Mouse (Mus musculus): ENCODE results near the gene Ugt1a8. TPM values are rescaled to one million over a fixed set of nuclear protein-coding genes. Genes with fewer than 3 reads are reported as not detected.
A peak's percentile ranks its signal among the peaks of the same experiment; 100 is the strongest.

The Ugt1a8 gene
- polyA plus RNA-seq, 1 experiment from 2014 or later: not detected

GRCm38 (mm10) chr1:88199996-88200395 lies 112.4 kb downstream of the Ugt1a8 start:
- 67% methylated on average over 2 of the region's 2 CpGs for WGBS
- H3K27ac ChIP-seq (ENCODE audit: low read depth): no peak overlapping the region
- DNase-seq: no peak
- H3K9ac ChIP-seq: no peak overlapping the region
- no peak for ATAC-seq (ENCODE audit: insufficient read depth)
- H3K4me2 ChIP-seq: no peak overlapping the region
- no peak overlapping the region for H3K4me3 ChIP-seq (ENCODE audit: low read depth, low read length)
- TF ChIP-seq CTCF (IDR thresholded peaks at IDR 0.05; ENCODE audit: low read depth): no peak
- peaks cover 9% of the 10 kb centered on the region; the same call in 1 of the 2 replicates for H3K9me3 ChIP-seq (ENCODE audit: low read depth, low read length)
- H3K4me1 ChIP-seq (ENCODE audit: insufficient read depth): no peaks in the 10 kb centered on the region
- no peaks in the 10 kb centered on the region for H3K36me3 ChIP-seq (ENCODE audit: insufficient read depth)
- no peaks in the 10 kb centered on the region for H3K27me3 ChIP-seq (ENCODE audit: insufficient read depth, low read length)

- WGBS: 73% methylated on average over 7 of the region's 7 CpGs
- Histone ChIP-seq H3K9me3 (ENCODE audit: low read depth, low read length) (peaks cover 9% of the 10 kb centered on the region; the same call in 1 of the 2 replicates), H3K4me2 (no peak within 1 kb of the TSS), H3K36me3 (ENCODE audit: insufficient read depth) (no peaks in the 10 kb centered on the region), H3K9ac (no peak within 1 kb of the TSS), H3K27ac (ENCODE audit: low read depth) (no peak within 1 kb of the TSS), H3K27me3 (ENCODE audit: insufficient read depth, low read length) (no peaks in the 10 kb centered on the region), H3K4me1 (ENCODE audit: insufficient read depth) (no peaks in the 10 kb centered on the region), H3K4me3 (ENCODE audit: low read depth, low read length) (no peak within 1 kb of the TSS)
- ATAC-seq (ENCODE audit: insufficient read depth) (no peak), DNase-seq (no peak)
- TF ChIP-seq CTCF (IDR thresholded peaks at IDR 0.05; ENCODE audit: low read depth): no peak
These were observed 112.8 kb downstream of the Ugt1a8 start, which contains the start of gene Ugt1a2 for GRCm38 (mm10) chr1:88200456-88200855. Gene Ugt1a2 (plus strand): TSS chr1:88200601.

DNA sequence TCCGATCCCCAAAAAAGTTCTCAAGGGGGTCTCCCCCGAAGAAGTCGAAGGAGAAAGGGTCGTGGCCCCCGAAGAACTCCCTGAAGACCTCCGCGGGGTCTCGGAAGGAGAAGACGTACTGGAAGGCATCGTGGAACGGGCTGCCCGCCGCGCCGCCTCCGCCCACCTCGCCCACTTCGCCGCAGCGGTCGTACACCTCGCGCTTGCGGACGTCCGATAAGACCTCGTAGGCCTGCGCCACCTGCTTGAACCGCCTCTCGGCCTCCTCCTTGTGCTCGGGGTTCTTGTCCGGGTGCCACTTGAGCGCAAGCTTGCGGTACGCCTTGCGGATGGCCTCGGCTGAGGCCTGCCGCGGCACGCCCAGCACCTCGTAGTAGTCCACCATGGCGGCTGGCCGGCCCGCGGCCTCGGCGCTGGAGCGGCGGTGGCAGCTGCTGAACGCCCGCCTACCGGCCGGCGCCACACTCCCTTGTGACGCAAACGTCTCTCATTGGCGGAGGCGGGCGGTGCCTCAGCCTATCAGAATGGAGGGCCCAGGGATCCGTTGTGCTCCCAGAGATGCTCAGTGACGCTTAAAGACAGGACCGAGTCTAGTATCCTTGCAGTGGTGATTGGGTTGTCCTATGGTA lies 117.8 kb downstream of the Ugt1a8 start, which contains the start of gene Dnajb3:
Gene Dnajb3 (minus strand): TSS at position 489 of the 629 bp plus-strand sequence.
- WGBS: 4% methylated on average over 62 of the region's 62 CpGs
- peak; percentile 99 for ATAC-seq (ENCODE audit: insufficient read depth)
- no peak for TF ChIP-seq CTCF (IDR thresholded peaks at IDR 0.05; ENCODE audit: low read depth)

DNA sequence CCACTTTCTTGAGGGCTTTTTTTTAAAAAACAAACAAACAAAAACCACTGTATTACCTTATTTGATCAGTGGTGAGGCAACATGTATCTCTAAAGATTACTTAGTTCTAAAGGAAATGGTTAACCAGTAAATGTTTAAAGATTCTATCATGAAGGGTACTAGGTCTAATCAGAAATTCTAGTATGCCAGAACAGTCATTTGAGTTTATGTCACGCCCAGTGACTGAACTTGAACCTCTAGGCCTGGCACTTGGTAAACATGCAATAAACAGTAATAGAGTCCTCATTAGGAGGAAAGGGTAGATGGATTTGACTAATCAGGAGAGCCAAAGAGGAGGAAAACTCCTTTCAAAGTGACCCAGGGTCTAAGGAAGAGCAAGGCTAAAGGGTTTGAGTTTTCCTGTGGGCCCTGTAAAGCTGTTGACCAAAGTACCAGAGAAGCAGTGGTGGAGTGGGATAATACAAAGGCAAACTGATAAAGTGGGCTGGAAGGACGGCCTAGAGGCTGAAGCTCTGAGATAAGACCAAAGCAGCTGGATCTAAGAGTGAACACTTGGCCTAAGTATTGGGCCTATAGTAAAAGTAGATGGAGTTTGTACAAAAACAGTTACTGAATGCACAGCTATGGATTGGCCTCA lies 119.3 kb downstream of the Ugt1a8 start:
- H3K4me2 ChIP-seq: no peak overlapping the region
- DNase-seq: no peak
- no peaks in the 10 kb centered on the region for H3K27me3 ChIP-seq (ENCODE audit: insufficient read depth, low read length)
- 68% methylated on average over 2 of the region's 2 CpGs for WGBS
- no peaks in the 10 kb centered on the region for H3K36me3 ChIP-seq (ENCODE audit: insufficient read depth)
- H3K27ac ChIP-seq (ENCODE audit: low read depth): no peak overlapping the region; the same call in 1 of the 2 replicates
- no peak for TF ChIP-seq CTCF (IDR thresholded peaks at IDR 0.05; ENCODE audit: low read depth)
- H3K9ac ChIP-seq: no peak overlapping the region
- peaks cover 17% of the 10 kb centered on the region for H3K9me3 ChIP-seq (ENCODE audit: low read depth, low read length)
- H3K4me1 ChIP-seq (ENCODE audit: insufficient read depth): no peaks in the 10 kb centered on the region
- H3K4me3 ChIP-seq (ENCODE audit: low read depth, low read length): no peak overlapping the region
- ATAC-seq (ENCODE audit: insufficient read depth): no peak

More for the DNA sequence above, 117.8 kb downstream of the Ugt1a8 start, which contains the start of gene Dnajb3:
- DNase-seq: peak; percentile 90
- Histone ChIP-seq H3K9ac (peak within 1 kb of the TSS; percentile 64), H3K4me2 (peak within 1 kb of the TSS; percentile 81), H3K27ac (ENCODE audit: low read depth) (no peak within 1 kb of the TSS), H3K36me3 (ENCODE audit: insufficient read depth) (no peaks in the 10 kb centered on the region), H3K9me3 (ENCODE audit: low read depth, low read length) (peaks cover 9% of the 10 kb centered on the region; the same call in 1 of the 2 replicates), H3K4me1 (ENCODE audit: insufficient read depth) (no peaks in the 10 kb centered on the region), H3K4me3 (ENCODE audit: low read depth, low read length) (peak within 1 kb of the TSS; percentile 44), H3K27me3 (ENCODE audit: insufficient read depth, low read length) (no peaks in the 10 kb centered on the region)

GRCm38 (mm10) chr1:88211812-88212211 lies 124.2 kb downstream of the Ugt1a8 start, which contains the start of gene Ugt1a1:
Gene Ugt1a1 (plus strand): TSS chr1:88211959.
- H3K36me3 ChIP-seq (ENCODE audit: insufficient read depth): no peaks in the 10 kb centered on the region
- ATAC-seq (ENCODE audit: insufficient read depth): no peak

DNA sequence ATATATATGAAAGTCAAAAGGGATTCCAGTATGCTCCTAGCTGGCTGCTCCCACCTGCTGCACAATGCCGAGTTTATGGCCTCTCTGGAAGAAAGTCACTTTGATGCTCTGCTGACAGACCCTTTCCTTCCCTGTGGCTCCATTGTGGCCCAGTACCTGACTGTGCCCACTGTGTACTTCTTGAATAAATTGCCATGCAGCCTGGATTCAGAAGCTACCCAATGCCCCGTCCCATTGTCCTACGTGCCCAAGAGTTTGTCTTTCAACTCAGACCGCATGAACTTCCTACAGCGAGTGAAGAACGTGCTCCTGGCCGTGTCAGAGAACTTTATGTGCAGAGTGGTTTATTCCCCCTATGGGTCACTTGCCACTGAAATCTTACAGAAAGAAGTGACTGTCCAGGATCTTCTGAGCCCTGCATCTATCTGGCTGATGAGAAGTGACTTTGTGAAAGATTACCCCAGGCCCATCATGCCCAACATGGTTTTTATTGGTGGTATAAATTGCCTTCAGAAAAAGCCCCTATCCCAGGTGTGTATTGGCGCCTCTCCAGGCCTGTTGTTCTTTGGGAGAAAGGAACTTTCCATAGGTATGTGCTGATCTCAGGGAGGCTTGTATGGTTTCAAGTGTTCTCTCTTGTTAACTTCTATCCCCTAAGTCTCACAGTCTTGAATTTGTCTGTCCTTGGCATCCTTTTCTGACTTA lies 124.9 kb downstream of the Ugt1a8 start:
- TF ChIP-seq CTCF (IDR thresholded peaks at IDR 0.05; ENCODE audit: low read depth): no peak
- Histone ChIP-seq H3K36me3 (ENCODE audit: insufficient read depth) (no peaks in the 10 kb centered on the region), H3K9me3 (ENCODE audit: low read depth, low read length) (peaks cover 60% of the 10 kb centered on the region), H3K27ac (ENCODE audit: low read depth) (no peak overlapping the region), H3K27me3 (ENCODE audit: insufficient read depth, low read length) (no peaks in the 10 kb centered on the region), H3K4me3 (ENCODE audit: low read depth, low read length) (no peak overlapping the region), H3K4me1 (ENCODE audit: insufficient read depth) (no peaks in the 10 kb centered on the region), H3K4me2 (no peak overlapping the region), H3K9ac (no peak overlapping the region)
- peak; percentile 20 for DNase-seq
- ATAC-seq (ENCODE audit: insufficient read depth): 0 out of 2 replicates have a peak, but pooled peaks have one; percentile 3
- WGBS: 54% methylated on average over 8 of the region's 8 CpGs

More at GRCm38 (mm10) chr1:88211812-88212211, 124.2 kb downstream of the Ugt1a8 start, which contains the start of gene Ugt1a1:
- DNase-seq: no peak
- Histone ChIP-seq H3K9me3 (ENCODE audit: low read depth, low read length) (peaks cover 53% of the 10 kb centered on the region), H3K9ac (no peak within 1 kb of the TSS), H3K4me3 (ENCODE audit: low read depth, low read length) (no peak within 1 kb of the TSS), H3K27me3 (ENCODE audit: insufficient read depth, low read length) (no peaks in the 10 kb centered on the region), H3K27ac (ENCODE audit: low read depth) (no peak within 1 kb of the TSS), H3K4me2 (no peak within 1 kb of the TSS), H3K4me1 (ENCODE audit: insufficient read depth) (no peaks in the 10 kb centered on the region)
- 64% methylated on average over 8 of the region's 8 CpGs for WGBS
- TF ChIP-seq CTCF (IDR thresholded peaks at IDR 0.05; ENCODE audit: low read depth): no peak
